ENCODE assay signal across 31 mouse cellular contexts in genomic region chr17:68936016-68936415, GRCm38 (mm10).
A peak's percentile ranks its signal among the peaks of the same experiment; 100 is the strongest.
DNase-seq lines count a peak whose midpoint lies in the region; ATAC-seq and TF ChIP-seq lines count a peak whose summit lies in the region.
"Had no signal": no experiment of that assay in that cellular context is flagged by ENCODE, and none has a peak within 500 bp of the region (broad histone marks: within the 10 kb centered on the region; RNA-seq: fewer than 3 reads in every experiment).

No protein-coding gene starts in this region.

- TF ChIP-seq POLR2A in brain, embryonic 14.5 days (IDR thresholded peaks at IDR 0.05; ENCODE audit: borderline replicate concordance, extremely low read depth, insufficient read depth, insufficient read length, poor library complexity, severe bottlenecking) = no peak

- no peak for DNase-seq in forebrain, embryonic 10.5 days (ENCODE audit: extremely low spot score, low spot score)
- DNase-seq in kidney, postnatal 0 days (ENCODE audit: low spot score) = peak; percentile 5
- DNase-seq in kidney, adult 9 months = no peak
- DNase-seq in Muller cell, postnatal 12 days (ENCODE audit: inconsistent ontology term) = peak; percentile 36
- peak; percentile 41 for DNase-seq in brain, embryonic 14.5 days (ENCODE audit: low read depth)
- no peak for DNase-seq in adipocyte (ENCODE audit: low spot score)
- DNase-seq in urinary bladder, adult 18-20 months (ENCODE audit: low spot score in 2 of 2) = no peak
- DNase-seq: adrenal gland, adult 8-10 months; B cell, adult 2 months; cerebellum, adult 9-10 months; gastrocnemius, postnatal 25 days; heart, adult 18-20 months; heart, postnatal 4 days; kidney, adult 2 months; kidney, postnatal 14 days; layer of hippocampus, adult 9-11 months; liver, embryonic 13.5 days; lung, adult 18-20 months had no signal

- 0 out of 2 replicates have a peak, but pooled peaks cover 4% of the 10 kb centered on the region for H3K4me1 ChIP-seq in forebrain, embryonic 16.5 days (replicated peaks; ENCODE audit: control insufficient read depth, insufficient read depth, low read length)
- no peaks in the 10 kb centered on the region for H3K4me1 ChIP-seq in forebrain, embryonic 10.5 days
- no peaks in the 10 kb centered on the region for H3K4me1 ChIP-seq in kidney, postnatal 0 days (replicated peaks; ENCODE audit: insufficient read depth, low read length)
- H3K4me1 ChIP-seq: embryonic facial prominence, embryonic 10.5 days; embryonic facial prominence, embryonic 15.5 days; heart, embryonic 12.5 days; hindbrain, embryonic 13.5 days; limb, embryonic 10.5 days; limb, embryonic 15.5 days; liver, embryonic 13.5 days; midbrain, embryonic 15.5 days; neural tube, embryonic 12.5 days had no signal

- no peak overlapping the region for H3K4me3 ChIP-seq in forebrain, embryonic 16.5 days (replicated peaks; ENCODE audit: low read length)
- no peak overlapping the region for H3K4me3 ChIP-seq in forebrain, embryonic 10.5 days
- no peak overlapping the region for H3K4me3 ChIP-seq in kidney, postnatal 0 days (replicated peaks; ENCODE audit: low read depth, low read length)
- H3K4me3 ChIP-seq: embryonic facial prominence, embryonic 10.5 days; embryonic facial prominence, embryonic 15.5 days; heart, embryonic 12.5 days; hindbrain, embryonic 13.5 days; limb, embryonic 10.5 days; limb, embryonic 15.5 days; liver, embryonic 13.5 days; midbrain, embryonic 15.5 days; myocyte; neural tube, embryonic 12.5 days had no signal

- ATAC-seq in forebrain, embryonic 16.5 days = peak; percentile 40; the same call in 1 of the 2 replicates
- ATAC-seq in kidney, postnatal 0 days (replicated peaks; ENCODE audit: low FRiP score, low read depth) = no peak
- ATAC-seq: activated CD4-positive, CD25-positive, alpha-beta regulatory T cell, adult 4 months; lung, postnatal 0 days; midbrain, embryonic 15.5 days had no signal

- no peak for TF ChIP-seq CTCF in kidney, postnatal 0 days (IDR thresholded peaks at IDR 0.05; ENCODE audit: low read depth)
- no peak for TF ChIP-seq CTCF in brain, embryonic 14.5 days (IDR thresholded peaks at IDR 0.05; ENCODE audit: borderline replicate concordance, extremely low read depth, insufficient read depth, insufficient read length)

- no peaks in the 10 kb centered on the region for H3K36me3 ChIP-seq in forebrain, embryonic 16.5 days (ENCODE audit: control insufficient read depth, insufficient read depth)
- H3K36me3 ChIP-seq in forebrain, embryonic 10.5 days (replicated peaks) = no peaks in the 10 kb centered on the region
- no peaks in the 10 kb centered on the region for H3K36me3 ChIP-seq in kidney, postnatal 0 days (ENCODE audit: insufficient read depth, low read length)
- H3K36me3 ChIP-seq: embryonic facial prominence, embryonic 10.5 days; embryonic facial prominence, embryonic 15.5 days; heart, embryonic 12.5 days; hindbrain, embryonic 13.5 days; limb, embryonic 10.5 days; limb, embryonic 15.5 days; liver, embryonic 13.5 days; midbrain, embryonic 15.5 days; neural tube, embryonic 12.5 days had no signal

- H3K9me3 ChIP-seq in forebrain, embryonic 16.5 days (ENCODE audit: control insufficient read depth, low read length) = no peaks in the 10 kb centered on the region
- H3K9me3 ChIP-seq in forebrain, embryonic 10.5 days = no peaks in the 10 kb centered on the region
- H3K9me3 ChIP-seq in kidney, postnatal 0 days (replicated peaks; ENCODE audit: low read length) = no peaks in the 10 kb centered on the region
- H3K9me3 ChIP-seq: embryonic facial prominence, embryonic 10.5 days; embryonic facial prominence, embryonic 15.5 days; heart, embryonic 12.5 days; hindbrain, embryonic 13.5 days; limb, embryonic 10.5 days; limb, embryonic 15.5 days; midbrain, embryonic 15.5 days; neural tube, embryonic 12.5 days had no signal

- no peaks in the 10 kb centered on the region for H3K27me3 ChIP-seq in forebrain, embryonic 16.5 days (replicated peaks; ENCODE audit: control insufficient read depth, insufficient read depth, low read length)
- H3K27me3 ChIP-seq in forebrain, embryonic 10.5 days (ENCODE audit: poor library complexity, severe bottlenecking) = no peaks in the 10 kb centered on the region
- H3K27me3 ChIP-seq in kidney, postnatal 0 days (ENCODE audit: insufficient read depth, low read length) = no peaks in the 10 kb centered on the region
- H3K27me3 ChIP-seq: embryonic facial prominence, embryonic 15.5 days; heart, embryonic 12.5 days; hindbrain, embryonic 13.5 days; limb, embryonic 15.5 days; liver, embryonic 13.5 days; midbrain, embryonic 15.5 days; neural tube, embryonic 12.5 days had no signal

- no peak overlapping the region for H3K27ac ChIP-seq in forebrain, embryonic 16.5 days (ENCODE audit: low read length)
- H3K27ac ChIP-seq in forebrain, embryonic 10.5 days = no peak overlapping the region
- H3K27ac ChIP-seq in kidney, postnatal 0 days = no peak overlapping the region
- H3K27ac ChIP-seq: embryonic facial prominence, embryonic 10.5 days; embryonic facial prominence, embryonic 15.5 days; hindbrain, embryonic 13.5 days; limb, embryonic 10.5 days; limb, embryonic 15.5 days; liver, embryonic 13.5 days; macrophage; midbrain, embryonic 15.5 days; neural tube, embryonic 12.5 days had no signal

- H3K4me2 ChIP-seq in forebrain, embryonic 16.5 days (ENCODE audit: low read length) = no peak overlapping the region
- H3K4me2 ChIP-seq in kidney, postnatal 0 days (ENCODE audit: low read length) = no peak overlapping the region
- H3K4me2 ChIP-seq: embryonic facial prominence, embryonic 15.5 days; heart, embryonic 12.5 days; hindbrain, embryonic 13.5 days; limb, embryonic 15.5 days; liver, embryonic 13.5 days; midbrain, embryonic 15.5 days; neural tube, embryonic 12.5 days had no signal

- no peak overlapping the region for H3K9ac ChIP-seq in forebrain, embryonic 16.5 days (replicated peaks; ENCODE audit: low read depth, low read length)
- H3K9ac ChIP-seq in kidney, postnatal 0 days (ENCODE audit: low read depth, low read length) = no peak overlapping the region
- H3K9ac ChIP-seq: embryonic facial prominence, embryonic 15.5 days; heart, embryonic 12.5 days; hindbrain, embryonic 13.5 days; limb, embryonic 15.5 days; liver, embryonic 13.5 days; midbrain, embryonic 15.5 days; neural tube, embryonic 12.5 days had no signal

- 42% methylated on average over 4 of the region's 4 CpGs for WGBS in forebrain, embryonic 16.5 days
- WGBS in forebrain, embryonic 10.5 days = 90% methylated on average over 4 of the region's 4 CpGs
- WGBS in kidney, postnatal 0 days = 61% methylated on average over 4 of the region's 4 CpGs

Comparison
In these comparisons a context has a peak if more than half of its experiments do, and no peak if none do; other contexts are left out.
1. DNase-seq: peak in kidney, postnatal 0 days (single experiment), Muller cell, postnatal 12 days (single experiment) and brain, embryonic 14.5 days (single experiment); none in forebrain, embryonic 10.5 days (single experiment), kidney, adult 9 months (single experiment), adipocyte (single experiment) and urinary bladder, adult 18-20 months (0 of 2).